Mouse (Mus musculus): ENCODE results near the gene Zfp334. TPM values are rescaled to one million over a fixed set of nuclear protein-coding genes. Genes with fewer than 3 reads are reported as not detected.

Zfp334 gene
- total RNA-seq, 2 experiments from 2014 or later = not detected

- ATAC-seq (replicated peaks; ENCODE audit: low FRiP score, poor library complexity, severe bottlenecking) = no peak
Observed at GRCm38 (mm10) chr2:165380050-165380449, 8.0 kb downstream of the Zfp334 start.

- ATAC-seq (replicated peaks; ENCODE audit: low FRiP score, poor library complexity, severe bottlenecking) = no peak
Observed at GRCm38 (mm10) chr2:165376001-165376400, 12.1 kb downstream of the Zfp334 start.

GRCm38 (mm10) chr2:165375478-165375877 lies 12.6 kb downstream of the Zfp334 start:
- ATAC-seq (replicated peaks; ENCODE audit: low FRiP score, poor library complexity, severe bottlenecking) = no peak

GRCm38 (mm10) chr2:165371066-165371465 lies 17.0 kb downstream of the Zfp334 start:
- ATAC-seq (replicated peaks; ENCODE audit: low FRiP score, poor library complexity, severe bottlenecking) = no peak

GRCm38 (mm10) chr2:165370348-165370747 lies 17.7 kb downstream of the Zfp334 start:
- no peak for ATAC-seq (replicated peaks; ENCODE audit: low FRiP score, poor library complexity, severe bottlenecking)

- no peak for ATAC-seq (replicated peaks; ENCODE audit: low FRiP score, poor library complexity, severe bottlenecking)
Observed at GRCm38 (mm10) chr2:165368496-165368895, 19.6 kb downstream of the Zfp334 start, which contains the start of gene Zfp663. Gene Zfp663 (minus strand): TSS chr2:165368729.

GRCm38 (mm10) chr2:165367868-165368439 lies 20.1 kb downstream of the Zfp334 start:
- ATAC-seq (replicated peaks; ENCODE audit: low FRiP score, poor library complexity, severe bottlenecking) = no peak

- no peak for ATAC-seq (replicated peaks; ENCODE audit: low FRiP score, poor library complexity, severe bottlenecking)
Observed at GRCm38 (mm10) chr2:165367047-165367520, 21.0 kb downstream of the Zfp334 start.

GRCm38 (mm10) chr2:165364334-165365091 lies 23.5 kb downstream of the Zfp334 start:
- peak; percentile 57 for ATAC-seq (replicated peaks; ENCODE audit: low FRiP score, poor library complexity, severe bottlenecking)

- ATAC-seq (replicated peaks; ENCODE audit: low FRiP score, poor library complexity, severe bottlenecking) = no peak
Observed at GRCm38 (mm10) chr2:165363282-165363681, 24.8 kb downstream of the Zfp334 start.

- ATAC-seq (replicated peaks; ENCODE audit: low FRiP score, poor library complexity, severe bottlenecking) = no peak
Observed at GRCm38 (mm10) chr2:165360861-165361260, 27.2 kb downstream of the Zfp334 start.

GRCm38 (mm10) chr2:165351828-165352513 lies 36.1 kb downstream of the Zfp334 start:
- no peak for ATAC-seq (replicated peaks; ENCODE audit: low FRiP score, poor library complexity, severe bottlenecking)

GRCm38 (mm10) chr2:165349466-165349865 lies 38.6 kb downstream of the Zfp334 start:
- no peak for ATAC-seq (replicated peaks; ENCODE audit: low FRiP score, poor library complexity, severe bottlenecking)

- ATAC-seq (replicated peaks; ENCODE audit: low FRiP score, poor library complexity, severe bottlenecking) = no peak
Observed at GRCm38 (mm10) chr2:165346180-165346579, 41.9 kb downstream of the Zfp334 start.

- no peak for ATAC-seq (replicated peaks; ENCODE audit: low FRiP score, poor library complexity, severe bottlenecking)
Observed at GRCm38 (mm10) chr2:165337191-165337590, 50.9 kb downstream of the Zfp334 start.

- ATAC-seq (replicated peaks; ENCODE audit: low FRiP score, poor library complexity, severe bottlenecking) = no peak
Observed at GRCm38 (mm10) chr2:165332610-165333210, 55.3 kb downstream of the Zfp334 start.

- ATAC-seq (replicated peaks; ENCODE audit: low FRiP score, poor library complexity, severe bottlenecking) = no peak
Observed at GRCm38 (mm10) chr2:165329703-165330102, 58.4 kb downstream of the Zfp334 start.

- no peak for ATAC-seq (replicated peaks; ENCODE audit: low FRiP score, poor library complexity, severe bottlenecking)
Observed at GRCm38 (mm10) chr2:165328746-165329145, 59.3 kb downstream of the Zfp334 start.

GRCm38 (mm10) chr2:165327386-165327785 lies 60.7 kb downstream of the Zfp334 start:
- ATAC-seq (replicated peaks; ENCODE audit: low FRiP score, poor library complexity, severe bottlenecking) = no peak
